Mouse (Mus musculus) thymus, postnatal 0 days (tissue): ENCODE data around the gene Cbfa2t3. TPM values are rescaled to one million over a fixed set of nuclear protein-coding genes. Genes with fewer than 3 reads are reported as not detected.

ENCODE experiments used
- DNase-seq: peaks from one replicate; pipeline ENCODE4 v3.0.0-alpha.2; 2015; ENCODE audit warnings: low spot score
- polyA plus RNA-seq: library from polyadenylated mRNA; unstranded; fragments of >200 nt; fragmentation: Nextera tagmentation; extraction: Ambion mirVana; gene quantifications from 2 replicates; pipeline ENCODE4 v1.2.1, GENCODE M21; 2015

Cbfa2t3 gene
- polyA plus RNA-seq, 1 experiment from 2014 or later = 16.7 TPM

DNA sequence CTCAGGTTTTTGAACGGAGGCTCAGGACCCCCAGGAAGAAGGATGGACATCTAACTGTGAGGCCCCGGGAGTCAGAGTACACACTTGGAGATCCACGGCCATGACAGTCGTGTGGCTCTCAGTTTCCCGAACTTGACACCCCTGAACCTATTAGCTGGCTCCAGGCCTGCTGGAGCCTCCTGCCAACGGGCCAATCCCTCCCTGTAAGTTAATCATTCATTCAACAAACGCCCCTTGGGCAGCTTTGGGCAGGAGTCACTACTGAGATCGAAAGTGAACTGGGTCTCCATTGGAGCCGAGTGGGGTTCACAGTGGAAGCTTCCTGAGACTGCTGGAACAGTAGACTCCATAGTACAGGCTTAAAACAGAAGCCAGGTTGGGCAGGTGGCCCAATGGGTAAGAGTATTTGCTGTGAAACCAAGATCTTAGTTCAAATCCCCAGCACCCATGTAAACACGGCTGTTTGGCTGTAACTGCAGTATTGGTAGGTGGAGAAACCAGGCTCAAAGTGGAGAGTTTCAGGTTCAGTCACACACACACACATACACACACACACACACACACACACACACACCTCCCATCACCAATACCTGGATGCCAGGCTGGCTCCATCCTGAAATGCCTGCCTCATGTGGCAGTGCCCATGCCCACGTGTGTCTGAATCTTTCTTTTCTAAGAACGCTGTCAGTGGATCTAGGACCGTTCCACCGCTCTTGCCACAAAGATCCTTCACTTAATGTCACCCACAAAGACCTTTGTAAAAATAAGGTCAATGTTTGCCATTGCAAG is 20.0 kb upstream of the Cbfa2t3 start:
- DNase-seq = peak; percentile 1

DNA sequence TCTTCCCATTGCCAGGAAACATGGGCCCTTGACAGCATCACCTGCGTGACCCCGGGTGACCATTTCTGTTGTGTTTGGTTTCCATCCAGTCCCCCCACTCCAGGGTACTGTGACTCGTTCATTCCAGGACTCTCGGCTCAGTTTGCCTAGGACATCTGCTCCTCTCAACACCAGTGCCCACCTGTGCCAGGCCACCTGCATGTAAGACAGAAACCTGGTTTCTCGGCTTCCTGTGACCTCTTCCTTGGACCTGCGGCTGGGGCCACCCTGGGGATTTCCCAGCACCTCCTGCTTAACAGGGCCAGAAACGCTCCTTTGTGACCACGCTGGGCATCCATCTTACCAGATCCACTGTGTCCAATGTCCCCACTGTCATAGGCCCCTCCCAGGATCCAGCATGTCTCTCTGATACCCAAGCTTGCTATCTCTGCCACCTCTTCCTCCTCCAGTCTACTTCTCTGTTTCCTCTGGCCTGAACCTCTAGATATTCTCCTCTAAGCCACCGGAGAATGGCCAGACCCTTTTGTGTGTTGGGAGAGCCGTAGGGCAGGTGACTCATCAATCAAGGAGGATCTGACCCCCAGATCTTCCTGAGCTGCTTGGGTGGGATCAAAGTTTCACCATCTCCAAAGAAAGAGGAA is 19.1 kb upstream of the Cbfa2t3 start:
- DNase-seq = no peak

DNA sequence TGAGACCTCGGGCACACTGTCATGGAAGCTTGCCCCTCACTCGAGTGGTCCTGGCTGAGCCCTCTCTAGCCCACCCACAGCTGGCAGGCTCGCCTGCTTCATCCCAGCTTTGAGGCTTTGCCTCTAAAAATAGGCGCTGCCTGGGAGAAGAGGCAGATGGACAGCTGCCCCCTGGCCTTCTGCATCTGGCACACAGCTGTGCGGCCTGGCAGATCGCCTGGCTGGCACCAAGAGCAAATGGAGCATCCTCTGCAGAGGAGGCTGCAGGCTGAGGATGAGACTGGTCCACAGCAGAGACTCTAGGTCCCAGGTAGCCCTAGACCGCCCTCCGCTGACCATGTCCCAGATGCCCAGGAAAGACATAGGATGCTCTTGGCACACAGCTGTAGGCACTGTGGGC is 17.7 kb upstream of the Cbfa2t3 start:
- DNase-seq = no peak

DNA sequence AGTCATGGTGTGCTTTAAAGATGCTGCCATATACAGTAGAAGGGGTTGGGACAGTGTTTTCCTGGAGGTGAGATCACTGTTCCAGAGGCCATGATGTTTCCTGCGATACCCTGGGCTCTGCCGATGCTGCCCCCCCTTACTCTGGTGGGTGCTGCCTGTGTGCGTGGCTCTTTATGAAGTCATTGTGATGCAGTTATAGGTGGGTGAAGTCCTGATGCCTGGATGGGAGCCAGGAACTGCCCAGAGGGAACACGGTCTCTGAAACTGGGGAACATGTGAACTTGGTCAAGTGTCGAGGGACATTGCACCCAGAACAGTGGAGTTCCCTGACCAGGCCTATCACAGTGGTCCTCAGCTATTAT is 14.2 kb upstream of the Cbfa2t3 start:
- no peak for DNase-seq

DNA sequence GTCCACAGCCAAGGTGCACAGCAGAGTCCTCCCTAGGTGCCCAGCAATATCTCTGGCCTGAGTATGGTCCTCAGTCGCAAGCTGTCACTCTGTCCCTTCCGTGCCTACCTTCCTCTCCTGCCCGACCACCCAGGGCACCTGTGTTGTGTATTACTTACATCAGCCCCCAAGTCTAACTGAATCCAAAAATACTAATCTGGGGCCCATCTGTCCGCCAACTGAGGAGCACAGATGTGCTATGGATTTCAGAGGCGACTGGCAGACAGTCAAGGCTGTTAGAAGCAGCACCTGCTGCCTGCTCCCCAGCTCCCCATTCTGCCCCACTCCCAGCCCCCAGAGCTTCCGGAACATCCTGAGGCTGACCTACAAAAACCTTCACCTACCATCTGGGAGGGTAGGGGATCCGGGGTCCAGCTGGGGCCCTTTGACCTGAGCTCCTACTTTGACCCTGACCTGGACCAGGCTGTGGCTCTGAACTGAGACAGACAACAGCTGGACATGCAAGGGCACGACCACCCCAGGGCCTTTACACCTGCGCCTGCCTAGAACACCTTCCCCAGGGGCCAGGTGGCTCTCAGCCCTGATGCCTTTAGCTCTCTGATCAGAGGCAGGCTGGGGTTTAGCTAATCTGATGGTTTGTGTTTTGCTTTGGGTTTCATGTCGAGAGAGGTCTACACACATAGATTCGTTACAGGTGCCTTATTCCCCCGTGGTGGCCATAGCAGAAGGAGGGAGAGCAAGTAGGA is 13.7 kb upstream of the Cbfa2t3 start:
- DNase-seq = peak; percentile 82

DNA sequence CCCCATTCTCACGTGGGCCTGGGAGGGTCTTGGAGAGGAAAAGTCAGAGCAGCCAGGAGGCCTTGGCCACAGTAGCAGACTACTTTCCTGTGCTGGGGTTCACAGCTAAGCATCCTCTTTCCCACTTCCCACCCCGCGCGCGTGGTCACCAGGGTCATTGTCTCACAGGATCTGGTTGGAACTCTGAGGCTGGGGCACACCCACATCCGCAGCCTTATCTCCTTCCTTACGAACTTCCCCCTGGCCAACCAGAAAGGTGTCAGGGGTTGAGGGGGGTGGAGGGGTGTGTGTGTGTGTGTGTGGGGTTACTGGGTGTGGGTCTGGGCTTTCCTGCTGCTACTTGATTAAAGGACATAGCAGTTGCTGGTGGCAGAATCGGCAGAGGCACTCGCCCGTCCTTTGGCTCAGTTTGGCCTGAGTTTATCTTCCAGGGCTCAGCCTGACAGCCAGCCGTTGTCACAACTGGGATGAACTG is 13.0 kb upstream of the Cbfa2t3 start:
- peak; percentile 63 for DNase-seq

DNA sequence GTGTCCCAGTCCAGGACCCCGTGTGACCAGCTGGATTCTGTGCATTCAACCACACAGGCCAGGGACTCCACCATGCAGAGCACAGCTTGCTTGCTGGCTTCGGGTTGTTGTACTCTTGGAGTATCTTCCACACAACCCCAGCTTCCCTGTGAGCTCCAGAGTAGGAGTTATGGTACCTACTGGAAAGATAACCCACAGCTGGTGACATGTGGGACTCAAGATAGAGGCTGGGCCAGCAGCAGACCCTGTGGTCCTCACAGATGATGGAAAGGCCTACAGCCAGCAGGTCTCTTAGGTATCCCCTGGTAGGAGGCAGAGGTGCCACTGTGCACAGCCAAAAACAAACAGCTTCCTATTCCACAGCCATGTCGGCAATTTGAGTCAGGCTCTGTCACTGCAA is 12.6 kb upstream of the Cbfa2t3 start:
- no peak for DNase-seq

DNA sequence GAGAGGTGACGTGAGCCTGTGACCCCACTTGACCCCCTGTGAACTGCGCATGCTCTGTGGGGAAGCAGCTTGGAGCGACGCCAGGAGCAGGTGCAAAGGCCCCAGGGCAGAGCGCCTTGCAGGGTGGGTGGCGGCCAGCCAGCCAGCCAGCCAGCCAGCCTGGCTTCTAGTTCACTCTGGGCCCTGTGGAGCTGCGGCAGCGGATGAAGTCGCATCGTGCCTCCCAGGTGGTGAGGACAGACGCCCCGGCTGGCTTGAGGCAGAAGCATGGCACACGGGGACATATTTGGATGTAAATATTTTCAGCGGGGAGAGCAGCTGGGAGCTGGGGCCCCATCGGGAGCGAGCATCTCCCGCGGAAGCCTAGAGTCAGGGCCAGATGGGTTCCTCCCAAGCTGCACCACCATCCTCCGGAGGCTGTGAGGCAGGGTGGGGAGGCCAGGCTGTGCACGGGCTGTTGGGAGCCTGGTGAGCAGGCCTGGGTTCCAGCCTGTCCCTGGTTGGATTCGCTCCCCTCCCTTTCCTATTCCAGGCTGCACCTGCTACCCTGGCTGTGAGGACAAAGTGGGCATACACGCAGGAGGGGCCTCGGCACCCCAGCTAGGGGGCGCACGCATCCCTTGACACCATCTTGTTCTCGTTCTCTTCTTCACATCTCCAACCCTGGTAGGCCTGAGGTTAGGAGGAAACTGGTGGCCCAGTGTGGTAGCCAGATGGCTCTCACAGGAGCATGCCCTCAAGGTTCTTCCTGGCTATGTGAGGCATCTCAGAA is 10.6 kb upstream of the Cbfa2t3 start:
- peak; percentile 79 for DNase-seq

DNA sequence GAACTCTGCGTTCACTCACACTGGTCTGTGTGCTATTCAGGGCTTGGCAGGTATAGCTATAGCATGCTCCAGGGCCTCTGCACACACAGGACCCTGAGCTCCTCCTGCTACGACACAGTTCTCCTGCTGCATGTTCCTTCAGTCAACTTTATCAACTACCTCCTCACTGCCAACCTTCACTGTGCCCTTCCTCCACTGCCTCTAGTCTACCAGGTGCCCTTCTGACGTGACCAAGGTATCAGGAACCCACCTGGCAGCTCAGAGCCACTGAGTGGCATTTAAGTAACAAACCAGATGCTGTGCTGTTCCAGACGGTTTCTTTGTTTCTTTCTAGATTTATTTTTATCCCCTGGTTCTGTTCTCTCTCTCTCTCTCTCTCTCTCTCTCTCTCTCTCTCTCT is 8.3 kb upstream of the Cbfa2t3 start:
- DNase-seq = peak; percentile 61

DNA sequence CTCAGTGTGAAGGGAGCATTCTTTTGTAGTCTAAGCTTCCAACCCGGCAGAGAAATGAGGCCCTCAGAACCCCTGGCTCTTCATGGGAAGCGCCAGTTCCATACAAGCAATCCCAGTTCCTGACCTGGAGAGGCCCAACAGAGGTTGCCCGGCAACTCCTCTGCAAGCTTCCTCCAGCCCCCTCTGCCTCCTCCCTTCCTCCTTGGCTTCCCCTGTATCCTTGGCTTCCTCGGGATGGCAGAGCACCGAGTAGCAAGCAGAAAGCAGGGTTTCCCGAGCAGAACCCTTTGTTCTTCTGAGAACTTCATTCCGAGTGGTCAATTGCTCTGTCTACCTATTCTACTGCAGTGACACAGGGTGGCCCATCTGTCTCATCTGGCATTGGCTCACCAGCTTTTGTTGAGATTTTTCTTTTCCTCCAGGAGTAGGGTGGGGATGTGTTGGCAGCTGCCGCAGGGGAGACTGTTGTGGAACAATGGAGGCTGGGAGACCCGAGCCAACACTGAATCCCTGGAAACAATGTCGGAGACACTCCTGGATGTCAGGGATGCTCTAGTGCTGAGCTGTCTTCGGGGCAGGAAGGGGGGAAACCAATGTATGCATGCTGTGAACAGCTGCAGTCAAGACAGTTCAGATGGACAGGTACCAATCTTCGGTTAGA is 7.1 kb upstream of the Cbfa2t3 start:
- DNase-seq = peak; percentile 1

DNA sequence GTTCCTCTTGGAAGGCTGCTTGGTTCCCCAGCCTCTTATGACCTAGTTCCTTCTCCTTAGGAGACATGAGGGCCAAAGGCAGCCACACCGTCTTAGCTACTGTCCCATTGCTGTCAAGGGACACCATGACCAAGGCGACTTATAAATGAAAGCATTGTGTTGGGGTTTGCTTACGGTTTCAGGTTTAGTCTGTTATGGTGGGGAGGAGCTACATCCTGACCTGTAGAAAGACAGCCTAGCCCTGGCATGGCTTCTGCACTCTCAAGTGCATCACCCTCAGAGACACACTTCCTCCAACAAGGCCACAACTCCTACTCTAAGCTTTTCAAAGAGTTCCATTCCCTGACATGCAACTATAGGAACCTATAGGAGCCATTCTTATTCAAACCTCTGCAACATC is 5.7 kb upstream of the Cbfa2t3 start:
- DNase-seq = peak; percentile 27

DNA sequence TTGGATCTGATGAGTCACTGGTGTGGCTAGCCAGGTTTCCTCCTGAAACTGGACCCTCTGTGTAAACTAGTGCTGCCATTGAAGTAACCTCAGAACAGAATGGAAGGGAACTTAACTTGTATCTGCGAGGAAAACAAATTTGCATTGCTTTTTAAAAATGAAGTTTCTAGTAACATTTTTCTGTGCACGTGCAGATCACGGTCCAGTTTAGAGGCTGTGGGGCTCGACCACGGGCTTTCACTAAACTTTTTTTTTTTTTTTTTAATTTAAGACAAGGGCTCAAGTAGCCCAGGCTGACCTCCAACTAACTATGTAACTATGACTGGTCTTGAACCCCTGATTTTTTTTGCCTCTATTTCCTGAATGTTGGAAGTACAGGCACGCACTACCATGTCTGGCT is 4.0 kb upstream of the Cbfa2t3 start:
- no peak for DNase-seq

DNA sequence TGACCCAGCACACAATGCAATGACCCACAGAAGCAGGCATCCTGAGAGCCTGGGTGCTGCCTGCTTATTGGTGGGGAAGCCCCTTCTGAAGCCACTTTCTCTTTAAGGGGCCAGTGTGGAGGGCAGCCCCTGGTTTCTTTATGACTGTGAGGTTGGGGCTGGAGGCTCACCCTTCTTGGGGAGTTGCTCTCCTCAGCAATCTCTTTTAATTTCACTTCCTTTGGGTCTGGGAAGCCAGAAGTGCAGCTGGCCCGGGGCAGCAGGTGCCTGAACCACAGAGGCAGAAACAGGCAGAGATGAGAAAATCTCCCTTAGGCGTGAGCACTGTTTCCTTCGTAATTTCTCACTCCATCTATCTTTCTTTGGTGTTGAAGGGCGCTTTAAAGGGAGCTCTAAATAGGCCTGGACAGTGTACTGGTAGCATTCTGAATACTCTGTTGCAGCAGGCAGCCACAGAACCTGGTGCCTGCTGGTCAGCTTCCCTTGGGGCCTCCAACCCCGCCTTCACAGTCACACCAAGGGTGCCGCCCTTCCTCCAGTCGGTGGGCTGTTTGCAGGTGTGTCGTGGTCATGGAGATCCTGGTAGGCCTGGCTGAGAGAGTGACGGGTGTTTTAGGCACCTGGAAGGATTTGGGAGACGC is 3.5 kb upstream of the Cbfa2t3 start:
- peak; percentile 76 for DNase-seq

DNA sequence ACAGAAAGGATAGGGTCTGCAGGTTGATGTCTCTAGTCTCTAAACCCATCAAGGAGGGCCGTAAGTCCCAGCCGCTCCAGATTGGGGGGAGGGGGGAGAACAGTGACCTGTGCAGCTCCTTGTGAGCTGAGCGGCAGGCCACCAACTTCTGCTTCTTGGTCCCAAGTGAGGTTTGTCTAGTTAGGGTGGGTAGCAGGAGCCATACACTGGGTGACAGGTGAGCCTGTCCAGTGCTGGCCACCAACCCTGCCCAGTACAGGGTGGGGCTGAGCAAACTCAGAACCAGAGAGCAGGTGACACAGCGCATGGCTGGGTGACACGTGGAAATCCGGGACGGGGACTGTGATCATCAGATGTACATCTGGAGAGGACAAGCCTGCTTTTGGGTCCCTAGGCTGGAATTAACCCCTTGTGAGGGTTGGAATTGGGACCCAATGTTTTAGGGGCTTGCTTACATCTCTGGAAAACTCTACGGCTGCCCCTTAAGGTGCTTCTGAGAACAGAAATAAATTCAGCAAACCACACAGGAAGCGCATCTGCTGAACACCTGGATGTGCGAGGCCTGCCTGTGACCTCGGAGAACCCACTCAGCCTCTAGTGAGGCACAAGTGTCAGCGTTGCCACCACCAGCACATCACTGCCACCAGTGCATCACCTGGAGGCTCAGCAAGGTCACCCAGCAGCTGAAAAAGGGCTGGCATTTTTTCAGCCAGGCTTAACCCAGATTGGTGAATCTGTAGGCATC is 2.7 kb upstream of the Cbfa2t3 start:
- peak; percentile 92 for DNase-seq

DNA sequence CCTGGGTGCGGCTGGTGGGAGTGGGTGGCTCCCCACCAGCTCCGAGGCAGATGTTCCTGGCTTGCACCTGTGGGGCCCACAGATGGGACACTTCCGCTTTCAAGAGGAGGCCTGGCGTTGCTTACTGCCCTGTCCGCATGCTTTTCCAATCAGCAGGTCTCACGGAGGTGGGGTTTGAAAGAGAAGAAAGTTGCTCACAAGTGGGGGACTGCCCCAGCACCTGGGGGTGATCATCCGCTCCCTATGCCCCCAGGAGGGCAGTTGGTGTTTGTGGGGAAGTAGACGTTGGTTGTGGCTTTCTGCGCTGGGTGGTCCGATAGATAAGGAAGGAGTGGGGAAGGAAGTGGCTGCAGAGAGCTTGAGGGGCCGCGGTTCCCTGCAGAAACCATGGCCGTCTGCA is 1.7 kb upstream of the Cbfa2t3 start:
- peak; percentile 40 for DNase-seq

DNA sequence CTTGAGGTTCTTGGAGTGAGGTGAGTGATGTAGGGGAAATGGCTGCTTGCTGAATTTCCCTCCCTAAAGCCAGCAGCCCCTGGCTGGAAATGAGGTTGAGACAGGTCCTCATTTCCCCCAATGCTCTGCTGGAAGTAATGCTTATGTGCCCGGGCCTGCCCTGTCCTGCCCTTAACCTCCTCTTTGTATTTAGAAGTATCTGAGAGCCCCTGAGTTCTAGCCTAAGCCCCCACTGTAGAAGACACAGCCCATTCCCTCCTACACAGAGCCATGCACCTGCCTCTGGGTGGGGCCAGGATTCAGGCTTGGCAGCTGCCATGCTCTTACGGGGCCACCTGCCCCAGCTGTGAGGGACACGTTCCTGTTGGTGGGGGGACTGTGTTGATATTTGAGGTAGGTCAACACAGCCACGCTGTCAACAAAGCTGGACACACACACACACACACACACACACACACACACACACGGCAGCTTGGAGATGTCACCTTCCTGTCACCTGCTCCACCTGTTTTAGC is 598 bp downstream of the Cbfa2t3 start:
- peak; percentile 74 for DNase-seq

DNA sequence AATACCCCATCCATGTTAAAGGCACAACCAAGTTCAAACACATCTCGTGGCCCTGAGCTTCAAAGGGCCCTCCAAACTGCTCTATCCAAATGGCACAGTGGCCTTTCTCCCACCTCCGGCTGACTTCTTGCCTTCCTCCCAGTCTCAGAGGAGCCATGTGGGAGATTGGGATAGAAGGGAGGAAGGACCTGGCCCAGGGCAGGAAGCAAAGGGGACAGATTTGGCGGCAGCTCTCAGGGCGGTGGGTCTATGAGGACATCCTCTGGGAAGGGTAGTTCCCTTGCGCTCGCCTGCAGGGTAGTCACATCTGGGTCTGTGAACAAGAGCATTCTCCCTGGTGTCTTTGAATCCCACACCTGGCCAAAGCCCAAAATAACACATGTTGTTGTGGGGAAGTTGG is 1.3 kb downstream of the Cbfa2t3 start:
- peak; percentile 38 for DNase-seq

DNA sequence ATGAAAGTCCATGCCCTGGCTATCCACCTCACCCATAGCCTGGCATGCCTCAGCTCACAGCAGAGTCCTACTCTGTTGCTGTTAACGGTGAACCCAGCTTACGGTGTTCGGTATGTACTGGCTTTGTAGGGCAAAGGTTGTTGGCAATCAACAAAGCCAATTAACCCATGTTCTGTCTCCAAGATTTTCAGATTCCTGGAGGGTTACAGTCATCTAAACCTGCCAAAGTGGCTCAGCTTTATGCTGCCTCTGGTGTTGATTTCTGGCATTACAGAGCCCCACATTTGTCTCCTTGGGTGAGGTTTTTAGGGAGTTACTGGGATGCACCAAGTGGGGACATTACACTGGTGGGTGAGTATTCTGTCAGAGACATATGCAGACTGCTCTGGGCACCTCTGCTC is 1.7 kb downstream of the Cbfa2t3 start:
- peak; percentile 49 for DNase-seq

DNA sequence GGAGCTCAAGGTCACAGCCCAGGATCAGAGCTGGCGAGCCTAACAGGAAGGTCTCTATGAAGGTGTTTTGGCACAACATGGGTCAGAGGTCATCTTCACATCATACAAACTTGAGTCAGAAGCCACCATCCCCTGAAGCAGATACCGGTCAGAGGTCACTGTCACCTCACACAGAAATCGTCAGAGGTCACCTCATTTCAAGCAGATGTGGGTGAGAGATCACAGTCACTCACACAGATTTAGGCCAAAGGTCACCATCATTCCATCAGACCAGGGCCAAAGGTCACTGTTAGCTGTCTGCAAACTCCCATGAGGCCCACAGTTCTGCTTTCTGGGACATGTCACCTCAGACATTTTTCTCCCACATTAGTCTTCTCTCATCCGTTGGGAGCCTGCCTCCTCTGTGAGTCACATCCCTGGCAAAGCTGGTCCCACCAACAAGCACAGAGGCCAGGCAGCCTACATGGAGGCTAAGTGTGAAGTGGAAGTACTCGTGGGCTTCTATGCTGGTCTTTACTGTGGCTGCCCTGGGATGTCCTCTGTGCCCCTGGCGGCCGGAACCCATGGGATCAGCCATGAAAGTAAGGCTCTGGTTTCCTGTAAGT is 3.4 kb downstream of the Cbfa2t3 start:
- no peak for DNase-seq
